Mouse (Mus musculus) activated CD4-positive, CD25-positive, alpha-beta regulatory T cell (primary cell): ENCODE results near the gene Hnrnpul2. TPM values are rescaled to one million over a fixed set of nuclear protein-coding genes. Genes with fewer than 3 reads are reported as not detected.

Experiments
- polyA plus RNA-seq, 2 experiments: library from polyadenylated mRNA; unstranded; fragments of 100-300 nt; shearing (Covaris generic); gene quantifications; one replicate each; pipeline ENCODE4 v1.2.1; 2017

The Hnrnpul2 gene
- polyA plus RNA-seq, 2 experiments from 2014 or later: 13.8 to 14.4 TPM

Other genes starting within 250 kb of the Hnrnpul2 start
- under 1 TPM in 1 of 2 experiments, not detected in 1; 0.45 TPM for gene Slc22a8, start 228.8 kb upstream of the Hnrnpul2 start, polyA plus RNA-seq
- gene Slc22a6, start 202.0 kb upstream of the Hnrnpul2 start, polyA plus RNA-seq: under 1 TPM in 1 of 2 experiments, not detected in 1; 0.04 TPM
- gene Chrm1, start 156.2 kb upstream of the Hnrnpul2 start, polyA plus RNA-seq: under 1 TPM in 1 of 2 experiments, not detected in 1; 0.04 TPM
- 100 to 1,000 TPM; 123 to 154 TPM for gene Slc3a2, start 96.6 kb upstream of the Hnrnpul2 start, polyA plus RNA-seq
- 10 to 100 TPM; 56.2 to 78.4 TPM for gene Wdr74, start 84.2 kb upstream of the Hnrnpul2 start, polyA plus RNA-seq
- gene 1700092M07Rik, start 79.3 kb upstream of the Hnrnpul2 start, polyA plus RNA-seq: under 1 TPM; 0.53 to 0.74 TPM
- gene Stx5a, start 78.6 kb upstream of the Hnrnpul2 start, polyA plus RNA-seq: 100 to 1,000 TPM; 143 to 165 TPM
- 100 to 1,000 TPM; 161 to 220 TPM for gene Nxf1, start 62.9 kb upstream of the Hnrnpul2 start, polyA plus RNA-seq
- gene Tmem223, start 49.0 kb upstream of the Hnrnpul2 start, polyA plus RNA-seq: 10 to 100 TPM; 90.9 to 99.6 TPM
- gene Tmem179b, start 45.5 kb upstream of the Hnrnpul2 start, polyA plus RNA-seq: 100 to 1,000 TPM; 176 to 213 TPM
- 10 to 100 TPM; 12.9 to 19.2 TPM for gene Taf6l, start 33.6 kb upstream of the Hnrnpul2 start, polyA plus RNA-seq
- 100 to 1,000 TPM; 144 to 188 TPM for gene Polr2g, start 21.4 kb upstream of the Hnrnpul2 start, polyA plus RNA-seq
- 1 to 10 TPM; 2.1 to 2.7 TPM for gene Zbtb3, start 17.5 kb upstream of the Hnrnpul2 start, polyA plus RNA-seq
- 10 to 100 TPM; 45.5 TPM for gene Ttc9c, start 677 bp upstream of the Hnrnpul2 start, polyA plus RNA-seq
- gene AC129217.1, start 9.8 kb downstream of the Hnrnpul2 start, polyA plus RNA-seq: under 1 TPM in 1 of 2 experiments, not detected in 1; 0.89 TPM
- 100 to 1,000 TPM; 115 to 134 TPM for gene Bscl2, start 17.5 kb downstream of the Hnrnpul2 start, polyA plus RNA-seq
- 1 to 10 TPM in 1 of 2 experiments, under 1 TPM in 1; 0.39 to 1.0 TPM for gene Gng3, start 19.2 kb downstream of the Hnrnpul2 start, polyA plus RNA-seq
- gene Lrrn4cl, start 30.8 kb downstream of the Hnrnpul2 start, polyA plus RNA-seq: under 1 TPM in 1 of 2 experiments, not detected in 1; 0.10 TPM
- 100 to 1,000 TPM; 155 to 175 TPM for gene Ubxn1, start 51.5 kb downstream of the Hnrnpul2 start, polyA plus RNA-seq
- gene Uqcc3, start 60.9 kb downstream of the Hnrnpul2 start, polyA plus RNA-seq: 100 to 1,000 TPM in 1 of 2 experiments, 10 to 100 TPM in 1; 79.3 to 105 TPM
- 10 to 100 TPM; 81.7 to 89.2 TPM for gene Lbhd1, start 63.7 kb downstream of the Hnrnpul2 start, polyA plus RNA-seq
- gene Gm49403, start 63.9 kb downstream of the Hnrnpul2 start, polyA plus RNA-seq: not detected
- gene 1810009A15Rik, start 68.8 kb downstream of the Hnrnpul2 start, polyA plus RNA-seq: 10 to 100 TPM; 53.7 to 60.3 TPM
- gene Gm49416, start 68.9 kb downstream of the Hnrnpul2 start, polyA plus RNA-seq: not detected
- gene Ints5, start 73.0 kb downstream of the Hnrnpul2 start, polyA plus RNA-seq: 10 to 100 TPM; 33.7 to 35.1 TPM
- gene Ganab, start 78.1 kb downstream of the Hnrnpul2 start, polyA plus RNA-seq: 100 to 1,000 TPM in 1 of 2 experiments, 10 to 100 TPM in 1; 76.4 to 105 TPM
- gene B3gat3, start 100.4 kb downstream of the Hnrnpul2 start, polyA plus RNA-seq: 10 to 100 TPM; 32.7 to 61.4 TPM
- 10 to 100 TPM in 1 of 2 experiments, 1 to 10 TPM in 1; 6.7 to 22.9 TPM for gene Rom1, start 109.3 kb downstream of the Hnrnpul2 start, polyA plus RNA-seq
- 10 to 100 TPM; 65.5 to 86.4 TPM for gene Eml3, start 109.5 kb downstream of the Hnrnpul2 start, polyA plus RNA-seq
- 100 to 1,000 TPM; 207 to 252 TPM for gene Mta2, start 121.9 kb downstream of the Hnrnpul2 start, polyA plus RNA-seq
- gene Tut1, start 133.8 kb downstream of the Hnrnpul2 start, polyA plus RNA-seq: 10 to 100 TPM; 28.1 to 34.9 TPM
- 100 to 1,000 TPM; 243 to 311 TPM for gene Eef1g, start 147.0 kb downstream of the Hnrnpul2 start, polyA plus RNA-seq
- gene Ahnak, start 169.3 kb downstream of the Hnrnpul2 start, polyA plus RNA-seq: 10 to 100 TPM; 51.5 to 98.4 TPM